Mouse (Mus musculus) small intestine, adult 2 months (tissue): ENCODE measurements around the gene Tlk1.

Source experiments
- CTCF ChIP-seq: fragments of 200-500 bp; IDR thresholded peaks from 2 replicates; pipeline ENCODE4 v1.5.1; 2012; ENCODE audit warnings: low read depth, mild to moderate bottlenecking, control low read depth, inconsistent platforms, low read length, moderate library complexity, mixed read lengths; ENCODE audit not compliant: insufficient replicate concordance, insufficient read length; ENCODE audit errors: extremely low read depth
- POLR2A ChIP-seq: fragments of 200-500 bp; IDR thresholded peaks from 2 replicates; pipeline ENCODE4 v1.6.1; 2012; ENCODE audit warnings: low read depth, mild to moderate bottlenecking, control low read depth, inconsistent platforms, low read length, moderate library complexity

DNA sequence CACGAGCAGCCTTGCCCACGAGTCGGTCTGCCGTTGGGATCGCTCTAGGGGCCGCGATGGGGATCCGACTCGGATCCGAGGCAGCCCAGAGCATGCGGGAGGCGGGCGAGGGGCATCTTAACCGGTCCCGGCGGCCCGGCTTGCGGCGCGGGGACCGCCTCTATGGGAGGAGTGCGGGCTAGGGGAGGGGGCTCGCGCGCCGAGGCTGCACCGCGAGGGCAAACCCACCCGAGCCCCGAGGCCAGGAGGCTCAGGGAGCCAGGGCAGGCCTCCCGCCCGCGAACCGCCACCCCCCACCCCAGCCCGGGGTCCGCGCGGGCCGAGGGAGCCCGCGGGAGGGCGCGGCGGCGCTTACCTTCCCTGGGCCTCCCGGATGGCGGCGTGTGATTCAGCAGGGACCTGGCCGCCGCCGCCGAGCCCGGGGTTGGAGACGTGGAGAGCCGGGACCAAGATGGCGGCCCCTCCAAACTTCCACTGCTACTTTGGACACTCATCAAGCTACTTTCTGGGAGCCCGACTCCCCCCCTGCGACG, 624 bp downstream of the Tlk1 start:
- TF ChIP-seq POLR2A (no peak), CTCF (no peak)
